Mouse (Mus musculus): ENCODE results near the gene Ccdc87. TPM values are rescaled to one million over a fixed set of nuclear protein-coding genes. Genes with fewer than 3 reads are reported as not detected.
"Not testable (repeated sequence)": the region's sequence is repeated elsewhere in the genome, so short reads cannot be mapped to it uniquely, and the experiment has no call there.

Ccdc87 gene
- total RNA-seq, 2 experiments from 2014 or later = 2.2 to 2.7 TPM

- DNase-seq (ENCODE audit: low spot score in 2 of 2) = no peak
Observed at GRCm38 (mm10) chr19:4837049-4837448, 2.1 kb upstream of the Ccdc87 start.

DNA sequence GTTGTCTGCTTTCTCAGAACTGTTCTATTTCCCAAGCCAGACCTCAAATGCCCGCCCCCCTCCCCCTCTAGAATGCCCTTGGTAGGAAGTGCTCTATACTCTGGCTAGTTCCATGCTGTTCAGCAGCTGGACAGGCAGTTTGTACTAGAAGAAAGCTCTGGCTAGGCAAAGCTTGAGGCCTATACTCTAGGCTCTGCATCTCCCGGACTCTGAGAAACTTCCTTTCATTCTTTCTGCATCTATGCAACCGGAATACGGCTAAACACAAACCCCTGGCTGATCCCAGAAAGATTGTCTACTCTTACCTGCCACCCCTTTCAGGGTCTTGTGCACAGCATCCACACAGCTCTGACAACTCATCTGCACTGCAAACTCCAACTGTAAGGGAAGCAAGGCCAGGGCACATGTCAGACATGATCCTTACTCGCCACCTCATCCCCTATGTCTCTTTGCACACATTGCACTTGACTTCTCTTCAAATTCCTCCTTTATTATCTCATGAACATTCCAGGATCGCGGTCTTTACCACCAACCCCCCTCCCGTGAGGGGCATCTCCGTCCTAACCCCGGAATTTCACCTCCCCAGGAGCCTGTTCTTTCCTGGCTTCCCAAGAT is 533 bp upstream of the Ccdc87 start:
- no peak for DNase-seq (ENCODE audit: low spot score in 2 of 2)

DNA sequence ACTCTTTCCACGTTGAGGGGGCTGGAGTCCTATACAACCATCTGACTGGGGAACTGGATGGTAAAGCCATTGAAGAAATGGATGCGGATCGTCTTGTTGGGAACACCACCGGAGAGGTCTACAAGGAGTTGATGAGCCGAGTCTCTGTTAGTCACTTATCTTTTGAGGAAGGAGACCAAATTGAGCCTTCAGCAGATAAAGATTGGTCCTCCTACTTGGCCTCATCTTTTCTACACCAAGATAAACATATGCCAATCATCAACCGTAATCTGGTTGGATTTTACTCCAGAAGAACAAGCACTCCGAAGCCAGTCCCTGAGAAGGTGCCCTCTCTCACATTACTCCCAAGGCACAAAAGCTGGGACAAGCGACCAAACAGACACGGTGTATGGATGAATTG is 1.7 kb downstream of the Ccdc87 start:
- DNase-seq (ENCODE audit: low spot score in 2 of 2) = no peak

DNA sequence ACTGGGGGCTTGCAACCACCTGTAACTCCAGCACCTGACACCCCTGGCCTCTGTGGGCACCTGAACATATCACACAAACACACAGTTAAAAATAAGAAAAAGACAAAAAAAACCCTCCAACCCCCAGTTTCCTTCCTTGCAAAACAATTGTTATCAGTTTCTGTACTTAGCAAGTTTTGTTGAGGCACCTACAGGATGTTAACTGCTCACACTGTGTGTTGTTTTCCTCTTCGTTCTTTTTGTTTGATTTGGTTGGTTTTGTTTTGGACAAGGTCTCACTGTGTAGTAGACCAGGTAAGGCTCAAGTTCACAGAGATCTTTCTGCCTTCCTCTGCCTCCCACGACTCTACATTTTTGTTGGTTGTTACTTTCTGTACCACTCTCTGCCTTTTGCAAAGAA is 3.4 kb downstream of the Ccdc87 start:
- DNase-seq (ENCODE audit: low spot score in 2 of 2) = no peak

GRCm38 (mm10) chr19:4845846-4846245 is 6.7 kb downstream of the Ccdc87 start:
- DNase-seq (ENCODE audit: low spot score in 2 of 2) = no peak

DNA sequence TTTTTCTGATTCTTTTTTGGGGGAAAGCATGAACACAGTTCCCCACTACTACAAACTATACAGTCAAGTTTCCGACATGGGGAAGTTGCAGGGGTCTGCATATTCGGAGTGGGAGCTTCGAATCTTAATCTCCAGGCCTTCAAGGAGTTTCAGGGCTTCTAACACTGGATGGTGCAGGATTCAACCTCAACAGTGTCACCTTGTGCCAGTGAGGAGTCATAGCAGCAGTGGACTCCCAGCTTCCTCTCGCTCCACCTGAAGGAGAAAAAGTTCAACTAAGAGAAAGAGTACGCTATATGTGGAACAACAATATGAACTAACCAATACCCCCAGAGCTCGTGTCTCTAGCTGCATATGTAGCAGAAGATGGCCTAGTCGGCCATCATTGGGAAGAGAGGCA is 8.3 kb downstream of the Ccdc87 start:
- no peak for DNase-seq (ENCODE audit: low spot score in 2 of 2)

GRCm38 (mm10) chr19:4849800-4850199 is 10.6 kb downstream of the Ccdc87 start:
- no peak for DNase-seq (ENCODE audit: low spot score in 2 of 2)

GRCm38 (mm10) chr19:4850281-4850680 is 11.1 kb downstream of the Ccdc87 start:
- no peak for DNase-seq (ENCODE audit: low spot score in 2 of 2)

GRCm38 (mm10) chr19:4854552-4855469 is 15.6 kb downstream of the Ccdc87 start, which contains the start of gene Ctsf:
TSS of gene Ctsf (plus strand) at chr19:4855130.
- peak; percentile 91 for DNase-seq (ENCODE audit: low spot score in 2 of 2)

DNA sequence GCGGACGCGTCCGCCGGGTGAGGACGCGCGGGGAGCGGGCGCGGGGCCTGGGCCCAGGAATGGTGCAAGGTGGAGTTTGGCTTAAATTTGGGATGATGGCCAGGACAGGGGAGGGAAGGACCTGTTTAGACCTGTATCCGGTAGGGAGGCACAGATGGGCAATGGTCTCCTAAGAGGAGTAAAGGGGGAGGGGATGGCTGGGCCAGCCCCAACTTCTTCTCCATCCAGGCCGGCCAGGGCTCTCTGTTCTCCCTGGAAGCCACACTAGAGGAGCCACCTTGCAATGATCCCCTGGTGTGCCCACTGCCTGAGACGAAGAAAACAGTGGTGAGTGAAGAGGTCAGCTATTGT is 16.3 kb downstream of the Ccdc87 start:
- DNase-seq (ENCODE audit: low spot score in 2 of 2) = no peak

- DNase-seq (ENCODE audit: low spot score in 2 of 2) = no peak
Observed at GRCm38 (mm10) chr19:4855951-4856350, 16.8 kb downstream of the Ccdc87 start.

GRCm38 (mm10) chr19:4859081-4859480 is 19.9 kb downstream of the Ccdc87 start:
- DNase-seq (ENCODE audit: low spot score in 2 of 2) = peak; percentile 19 to 30

DNA sequence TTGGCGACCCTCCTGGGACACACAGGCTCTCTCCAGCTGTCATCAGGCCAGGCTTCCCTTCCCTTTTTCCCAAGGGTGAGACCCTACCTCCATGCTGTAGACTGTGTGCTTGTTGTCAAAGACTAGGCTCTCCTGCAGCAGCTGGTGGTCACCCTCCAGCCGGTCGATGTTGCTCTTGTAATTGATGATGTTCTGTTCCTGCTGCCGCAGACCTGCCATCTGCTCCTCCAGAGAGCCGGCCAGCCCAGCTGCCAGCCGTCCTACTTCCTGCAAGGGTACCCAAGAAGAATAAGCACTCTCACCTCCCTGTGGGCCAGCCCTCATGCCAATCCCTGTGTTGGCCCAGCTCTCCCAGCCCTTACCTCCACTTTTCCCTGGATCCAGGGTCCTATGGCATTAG is 23.9 kb downstream of the Ccdc87 start:
- no peak for DNase-seq (ENCODE audit: low spot score in 2 of 2)

- DNase-seq (ENCODE audit: low spot score in 2 of 2) = no peak
Observed at GRCm38 (mm10) chr19:4865147-4865546, 26.0 kb downstream of the Ccdc87 start.

GRCm38 (mm10) chr19:4874613-4875012 is 35.4 kb downstream of the Ccdc87 start:
- not testable (repeated sequence) for DNase-seq (ENCODE audit: low spot score in 2 of 2)

- no peak for DNase-seq (ENCODE audit: low spot score in 2 of 2)
Observed at GRCm38 (mm10) chr19:4876241-4876640, 37.1 kb downstream of the Ccdc87 start.

- DNase-seq (ENCODE audit: low spot score in 2 of 2) = no peak
Observed at GRCm38 (mm10) chr19:4876755-4877154, 37.6 kb downstream of the Ccdc87 start.

DNA sequence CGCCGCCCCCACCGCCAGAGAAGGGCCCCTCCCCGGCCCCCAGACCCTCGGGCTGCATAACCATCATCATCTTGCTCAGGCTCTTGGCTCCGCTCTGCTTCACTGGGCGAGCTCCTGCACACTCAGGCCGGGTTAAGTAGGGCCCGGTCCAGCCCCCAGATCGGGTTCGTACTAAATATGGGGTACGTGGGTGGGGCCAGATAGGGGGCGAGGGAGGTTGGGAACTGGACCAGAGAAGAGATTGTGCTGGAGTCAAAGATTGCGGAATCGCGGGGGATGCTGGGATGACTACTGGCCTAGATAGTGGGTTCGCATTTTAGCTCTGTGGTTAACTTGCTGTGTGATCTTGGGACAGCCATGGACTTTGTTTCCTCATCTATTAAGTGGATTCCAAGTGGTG is 38.6 kb downstream of the Ccdc87 start, which contains the start of gene Actn3:
Actn3 (minus strand) TSS at position 125 of the 400 bp plus-strand sequence.
- no peak for DNase-seq (ENCODE audit: low spot score in 2 of 2)

DNA sequence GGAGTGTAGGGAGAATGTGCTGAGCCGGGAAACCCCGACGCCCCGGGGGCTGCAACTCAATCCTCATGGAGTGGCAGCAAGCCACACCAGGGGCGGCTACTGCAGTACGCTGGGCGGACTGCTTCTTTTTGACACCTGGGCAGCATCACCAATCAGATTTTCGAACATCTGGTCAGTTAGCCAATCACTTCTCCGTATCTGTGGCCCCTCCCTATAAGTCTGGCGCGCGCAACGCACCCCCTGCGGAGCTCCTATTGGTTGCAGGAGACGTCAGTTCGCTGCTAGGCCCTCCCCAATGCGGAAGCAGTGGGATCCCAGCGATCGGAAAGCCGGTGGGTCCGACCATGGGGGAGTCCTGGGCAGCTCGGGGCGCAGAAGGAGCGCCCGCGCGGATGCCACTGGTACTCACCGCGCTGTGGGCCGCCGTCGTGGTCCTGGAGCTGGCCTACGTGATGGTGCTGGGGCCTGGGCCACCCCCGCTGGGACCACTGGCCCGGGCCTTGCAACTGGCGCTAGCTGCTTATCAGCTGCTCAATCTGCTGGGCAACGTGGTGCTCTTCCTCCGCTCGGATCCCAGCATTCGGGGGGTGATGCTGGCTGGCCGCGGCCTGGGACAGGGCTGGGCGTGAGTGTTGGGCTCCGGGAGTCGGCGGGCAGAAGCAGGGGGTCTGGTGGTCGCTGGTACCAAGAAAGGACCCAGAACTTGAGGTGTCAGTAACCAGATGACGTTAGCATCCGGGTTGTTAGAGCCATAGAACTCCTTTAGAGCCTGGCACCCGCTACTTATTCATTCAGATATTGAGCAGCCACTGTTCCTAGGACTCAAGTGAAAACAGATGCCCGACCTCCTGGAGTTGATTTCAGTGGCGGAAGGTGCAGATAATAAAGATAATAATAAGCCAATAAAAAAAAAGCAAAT is 39.5 kb downstream of the Ccdc87 start, which contains the start of gene Zdhhc24:
Zdhhc24 (plus strand) TSS at position 264 of the 919 bp plus-strand sequence.
- DNase-seq (ENCODE audit: low spot score in 2 of 2) = peak; percentile 96

DNA sequence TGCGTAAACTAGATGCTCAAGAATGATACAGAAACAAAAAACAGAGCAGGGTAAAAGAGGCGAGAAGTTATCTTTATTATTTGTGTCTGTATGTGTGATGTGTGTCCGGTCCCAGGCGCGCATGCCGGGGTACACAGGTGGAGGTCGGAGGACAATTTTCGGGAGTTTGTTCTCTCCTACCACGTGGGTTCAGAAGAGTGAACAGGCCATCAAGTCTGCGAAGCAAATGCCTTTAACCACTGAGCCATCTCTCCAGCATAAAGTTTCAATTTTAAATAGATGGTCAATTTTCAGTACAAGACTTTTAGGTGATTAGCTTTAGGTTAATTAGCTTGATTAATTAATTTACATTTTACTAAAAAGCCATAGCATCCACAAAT is 40.1 kb downstream of the Ccdc87 start:
- no peak for DNase-seq (ENCODE audit: low spot score in 2 of 2)

- DNase-seq (ENCODE audit: low spot score in 2 of 2) = no peak
Observed at GRCm38 (mm10) chr19:4883961-4884360, 44.8 kb downstream of the Ccdc87 start.
